Mouse (Mus musculus): ENCODE measurements around the gene Scrn3.

- peak; percentile 20; the same call in 1 of the 2 replicates for TF ChIP-seq CTCF (IDR thresholded peaks at IDR 0.05; ENCODE audit: low read depth)
- TF ChIP-seq EP300 (IDR thresholded peaks at IDR 0.05; ENCODE audit: low read depth), result no peak
Observed at GRCm38 (mm10) chr2:73270593-73271458, 41.6 kb upstream of the Scrn3 start.

Measured in liver, postnatal 0 days (tissue).